Mouse (Mus musculus): ENCODE measurements around the gene Prkx.

The Prkx gene

DNA sequence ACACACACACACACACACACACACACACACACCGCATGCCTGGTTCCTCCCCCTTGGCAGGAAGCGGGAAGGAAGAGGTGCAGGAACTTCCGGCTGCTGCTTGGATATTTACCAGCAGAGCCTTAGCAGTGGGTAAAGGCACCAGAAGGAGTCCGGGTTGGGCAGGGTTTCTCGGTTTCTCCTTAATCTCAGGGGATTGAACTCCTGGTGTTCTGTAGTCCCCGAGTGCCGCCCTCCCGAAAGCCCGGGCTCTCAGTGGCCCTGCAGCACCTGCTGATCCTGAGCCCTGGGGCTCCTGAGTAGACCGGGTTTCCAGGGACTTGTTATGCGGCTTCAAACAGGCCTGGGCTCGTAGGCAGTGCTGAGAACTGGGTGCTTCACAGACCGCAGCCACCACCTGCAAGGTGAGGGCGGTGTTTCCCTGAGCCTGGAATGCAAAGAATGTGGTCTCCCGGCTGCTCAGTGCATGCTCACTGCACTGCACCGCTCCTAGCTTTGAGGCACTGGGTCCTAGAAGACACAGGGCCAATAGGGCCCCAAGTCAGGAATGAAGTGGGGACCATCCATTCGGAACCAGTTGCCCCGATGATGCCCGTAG lies at the start of gene Prkx:
Prkx (minus strand) TSS at position 41 of the 598 bp plus-strand sequence.
- peak in 1 of 2 experiments; percentile 78 for DNase-seq

DNA sequence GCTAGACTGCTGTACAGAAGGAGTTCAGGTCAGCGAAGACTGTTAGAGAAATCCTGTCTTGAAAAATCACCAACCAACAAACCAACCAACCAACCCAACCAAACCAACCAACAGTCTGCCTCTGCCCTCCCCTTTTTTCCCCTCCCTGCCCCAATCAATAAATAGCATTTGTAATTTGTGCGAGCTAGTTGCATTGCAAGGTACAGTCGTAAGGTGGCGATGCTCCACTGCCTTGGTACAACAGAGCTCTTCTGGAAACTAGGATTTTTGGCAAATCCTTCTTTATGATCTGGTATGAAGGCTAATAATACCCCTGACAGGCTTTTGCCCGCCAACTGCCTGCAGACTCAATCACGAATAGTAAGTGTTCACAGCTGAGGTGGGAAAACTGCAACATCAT lies 16.0 kb upstream of the Prkx start:
- peak; percentile 30 to 36 for DNase-seq

DNA sequence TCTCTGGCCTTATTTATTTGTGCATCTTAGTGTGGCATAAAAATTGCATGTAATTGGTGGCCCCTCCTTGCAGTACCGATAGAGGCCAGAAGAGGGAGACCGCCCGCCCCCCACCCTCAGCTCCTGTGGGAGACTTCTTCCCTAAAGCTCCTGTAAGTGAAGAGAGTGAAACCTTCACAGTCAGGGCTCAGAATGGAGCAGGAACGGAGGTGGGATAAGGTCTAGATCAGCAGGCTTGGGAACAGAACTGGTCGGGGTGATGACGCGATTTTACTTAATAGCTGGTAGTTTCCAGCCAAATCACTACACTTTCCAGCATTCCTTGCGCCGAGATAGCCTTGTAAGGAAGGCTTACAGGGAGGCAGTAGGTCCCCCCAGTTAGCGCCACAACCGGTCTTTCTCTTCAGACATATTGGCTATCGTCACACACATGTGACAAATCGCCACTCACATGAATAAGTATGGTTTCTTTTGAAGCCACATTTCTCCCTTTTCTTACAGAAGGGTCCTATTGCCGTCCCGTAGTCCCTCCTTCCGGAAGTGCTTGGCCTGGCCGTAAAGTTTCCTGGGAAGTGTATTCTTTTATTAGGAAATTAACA lies 14.6 kb upstream of the Prkx start:
- DNase-seq: peak; percentile 63 to 83

- DNase-seq: peak; percentile 29 to 66
Observed at GRCm38 (mm10) chrX:77808602-77809001, 12.5 kb upstream of the Prkx start.

- DNase-seq: no peak
Observed at GRCm38 (mm10) chrX:77802293-77802692, 6.2 kb upstream of the Prkx start.

GRCm38 (mm10) chrX:77801543-77801942 lies 5.5 kb upstream of the Prkx start:
- DNase-seq: no peak

DNA sequence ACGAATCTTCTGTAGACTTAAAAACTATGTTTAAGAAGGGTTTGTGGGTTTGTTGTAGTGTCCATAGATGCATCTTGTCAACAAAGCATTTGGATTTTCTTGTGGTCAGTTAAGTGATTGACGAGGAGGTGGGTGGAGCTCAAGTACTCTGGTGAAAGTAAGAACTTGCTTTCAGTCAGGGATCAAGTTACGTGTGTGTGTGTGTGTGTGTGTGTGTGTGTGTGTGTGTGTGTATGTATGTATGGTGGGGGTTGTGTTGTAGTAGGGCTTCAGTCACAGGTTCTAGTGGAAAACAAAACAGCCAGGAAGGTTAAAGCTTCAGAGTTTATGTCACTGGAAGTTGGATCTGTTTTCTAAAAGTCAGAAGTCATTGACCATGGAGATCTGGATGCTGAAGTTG lies 3.5 kb upstream of the Prkx start:
- DNase-seq: no peak

- DNase-seq: no peak
Observed at GRCm38 (mm10) chrX:77797801-77798200, 1.7 kb upstream of the Prkx start.

- DNase-seq: peak in 1 of 2 experiments; percentile 24
Observed at GRCm38 (mm10) chrX:77796916-77797315, 838 bp upstream of the Prkx start.

GRCm38 (mm10) chrX:77795858-77796174 lies 262 bp downstream of the Prkx start:
- peak; percentile 91 to 94 for DNase-seq

- peak; percentile 43 to 48 for DNase-seq
Observed at GRCm38 (mm10) chrX:77794962-77795857, 868 bp downstream of the Prkx start.

DNA sequence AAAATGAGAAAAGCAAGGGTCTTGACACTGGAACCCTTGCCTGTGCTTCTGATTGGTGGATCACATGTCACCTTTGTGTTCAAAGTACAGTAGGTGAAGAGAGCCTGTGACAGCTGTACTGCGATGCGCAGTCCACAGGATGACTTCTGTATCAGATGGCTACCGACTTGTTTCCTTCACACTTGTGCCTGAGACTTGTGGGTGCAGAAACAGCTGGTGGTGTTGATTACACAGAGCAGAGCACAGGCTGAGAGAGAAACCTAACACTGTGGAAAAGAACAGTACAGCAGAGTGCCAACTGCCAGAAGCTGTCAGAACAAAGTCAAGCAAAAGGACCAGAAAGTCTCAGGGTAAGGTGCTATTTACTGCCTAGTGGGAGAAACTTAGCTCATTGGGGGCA lies 7.4 kb downstream of the Prkx start:
- DNase-seq: no peak

DNA sequence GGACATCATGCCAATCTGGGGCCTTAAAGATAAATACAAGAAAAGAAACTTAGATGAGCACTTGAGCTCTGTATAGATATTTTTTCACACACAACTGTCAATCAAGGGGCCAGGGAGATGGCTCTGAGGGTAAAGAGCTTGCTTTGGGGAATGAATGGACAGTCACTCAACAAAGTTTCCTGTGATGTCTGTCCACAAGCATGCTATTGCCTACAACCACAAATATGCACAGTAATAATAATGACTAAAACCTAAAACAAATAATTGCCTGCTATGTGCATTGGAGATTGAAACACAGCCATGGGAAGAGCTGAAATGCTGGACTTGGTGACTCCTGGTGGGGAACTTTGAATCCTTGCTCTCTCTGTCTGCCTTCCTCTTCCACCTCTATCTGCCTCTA lies 9.7 kb downstream of the Prkx start:
- DNase-seq: no peak

DNA sequence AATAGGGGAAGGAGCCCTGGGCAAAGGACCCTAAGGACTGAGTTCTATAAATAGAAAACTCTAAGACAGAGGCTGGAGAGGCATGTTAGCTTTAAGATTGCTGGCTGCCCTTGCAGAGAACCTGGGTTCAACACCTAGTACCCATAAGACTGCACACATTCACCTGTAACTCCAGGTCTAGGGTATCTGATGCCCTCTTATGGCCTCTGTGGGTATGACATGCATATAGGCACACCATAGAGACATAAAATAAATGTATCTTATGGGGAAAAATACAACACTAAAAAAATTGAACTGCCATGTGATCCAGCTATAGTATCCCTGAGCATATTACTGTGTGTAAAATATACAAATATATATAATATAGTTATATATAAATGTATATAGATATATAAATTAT lies 18.3 kb downstream of the Prkx start:
- DNase-seq: peak; percentile 5 to 12

- no peak for DNase-seq
Observed at GRCm38 (mm10) chrX:77765153-77765552, 30.9 kb downstream of the Prkx start.

DNA sequence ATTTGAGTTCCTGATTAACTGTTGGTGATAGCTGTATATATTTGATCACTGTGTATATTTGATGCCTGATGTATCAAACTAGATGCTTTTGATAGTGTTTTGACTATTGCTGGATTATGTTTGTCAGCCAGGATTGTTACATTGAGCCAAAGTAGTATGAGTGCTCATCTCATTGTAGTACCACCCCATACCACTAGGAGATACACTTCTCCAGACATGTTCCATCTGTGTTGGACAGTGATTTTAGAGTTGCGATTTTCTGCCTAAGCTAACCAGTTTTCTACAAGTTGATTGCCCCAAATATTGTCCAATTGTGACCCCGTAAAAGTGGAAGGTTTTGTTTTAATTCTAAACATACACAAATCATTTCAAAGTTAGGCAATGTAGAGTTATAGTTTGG lies 51.8 kb downstream of the Prkx start:
- DNase-seq: peak in 1 of 2 experiments; percentile 16

- DNase-seq: peak; percentile 53
Observed at GRCm38 (mm10) chrX:77741383-77741782, 54.7 kb downstream of the Prkx start.

DNA sequence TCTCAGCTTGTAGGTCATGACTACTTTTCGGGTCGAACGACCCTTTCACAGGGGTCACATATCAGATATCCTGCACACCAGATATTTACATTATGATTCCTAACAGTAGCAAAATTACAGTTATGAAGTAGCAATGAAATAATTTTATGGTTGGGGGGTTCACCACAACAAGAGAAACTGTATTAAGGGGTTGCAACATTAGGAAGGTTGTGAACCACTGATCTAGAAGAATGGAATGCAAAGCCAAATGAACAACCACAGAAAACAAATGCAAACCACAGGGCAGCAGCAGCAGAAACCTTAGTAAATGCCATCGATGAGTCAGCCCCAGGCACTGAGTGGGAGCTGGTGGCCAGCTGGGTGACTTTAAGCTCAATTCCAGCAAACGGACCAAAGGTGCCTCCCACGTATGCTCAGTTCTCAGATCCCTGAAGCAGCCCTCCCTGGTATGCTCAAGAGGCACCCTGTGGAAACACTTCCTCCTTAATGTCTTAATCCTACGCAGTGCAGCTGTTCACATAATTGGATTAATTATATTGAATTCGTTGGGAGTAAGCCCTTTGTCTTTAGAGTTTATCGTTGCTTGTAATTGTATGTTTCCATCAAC lies 62.0 kb downstream of the Prkx start:
- no peak for DNase-seq

DNA sequence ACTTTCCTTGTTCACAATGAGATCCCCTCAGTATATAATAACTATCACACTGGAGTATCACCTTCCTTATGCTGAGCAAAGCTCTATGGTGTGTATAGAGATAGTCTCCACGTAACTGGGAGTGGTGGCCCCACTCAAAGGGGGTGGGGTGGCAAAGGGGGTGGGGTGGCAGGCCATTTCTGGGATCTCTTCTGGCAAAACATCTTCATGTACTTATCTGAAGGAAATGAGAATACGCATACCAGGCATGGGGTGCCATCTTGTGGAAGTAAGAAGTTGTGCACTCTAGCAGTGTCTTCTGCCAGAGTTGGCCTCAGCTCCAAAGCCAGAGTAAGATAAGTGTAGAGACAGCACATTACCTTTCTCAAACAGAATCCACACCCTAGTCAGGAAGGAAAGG lies 75.8 kb downstream of the Prkx start:
- DNase-seq: peak; percentile 51 to 55
